Mouse (Mus musculus): ENCODE results near the gene Tmem108. TPM values are rescaled to one million over a fixed set of nuclear protein-coding genes. Genes with fewer than 3 reads are reported as not detected.

The Tmem108 gene
- polyA plus RNA-seq, 1 experiment from 2014 or later: 13.2 TPM

- no peaks in the 10 kb centered on the region for H3K27me3 ChIP-seq (ENCODE audit: control insufficient read depth, insufficient read depth, low read length)
- H3K9me3 ChIP-seq (ENCODE audit: control insufficient read depth, low read length): no peaks in the 10 kb centered on the region
- 62% methylated on average over 4 of the region's 4 CpGs for WGBS
- H3K4me2 ChIP-seq (replicated peaks; ENCODE audit: low read depth, low read length): no peak overlapping the region
- ATAC-seq (ENCODE audit: low FRiP score): no peak
- no peak overlapping the region for H3K9ac ChIP-seq (ENCODE audit: low read depth, low read length)
- H3K4me3 ChIP-seq (ENCODE audit: low read depth, low read length): no peak overlapping the region
- no peak overlapping the region for H3K27ac ChIP-seq (ENCODE audit: low read depth, low read length)
- no peaks in the 10 kb centered on the region for H3K36me3 ChIP-seq (ENCODE audit: control insufficient read depth, insufficient read depth, low read length)
- peak; percentile 33 for DNase-seq (ENCODE audit: low spot score)
- H3K4me1 ChIP-seq (replicated peaks; ENCODE audit: control insufficient read depth, insufficient read depth, low read length): no peaks in the 10 kb centered on the region
Observed at GRCm38 (mm10) chr9:103701448-103701847, 60.2 kb downstream of the Tmem108 start.

- no peak for ATAC-seq (ENCODE audit: low FRiP score)
- H3K4me1 ChIP-seq (replicated peaks; ENCODE audit: control insufficient read depth, insufficient read depth, low read length): no peaks in the 10 kb centered on the region
- 92% methylated on average over 1 of the region's 1 CpGs for WGBS
Observed at GRCm38 (mm10) chr9:103700240-103700639, 61.4 kb downstream of the Tmem108 start.

GRCm38 (mm10) chr9:103696967-103697366 is 64.7 kb downstream of the Tmem108 start:
- ATAC-seq (ENCODE audit: low FRiP score): no peak
- H3K9me3 ChIP-seq (ENCODE audit: control insufficient read depth, low read length): no peaks in the 10 kb centered on the region
- no peak overlapping the region for H3K27ac ChIP-seq (ENCODE audit: low read depth, low read length)
- H3K4me2 ChIP-seq (replicated peaks; ENCODE audit: low read depth, low read length): no peak overlapping the region
- no peak for DNase-seq (ENCODE audit: low spot score)
- no peaks in the 10 kb centered on the region for H3K4me1 ChIP-seq (replicated peaks; ENCODE audit: control insufficient read depth, insufficient read depth, low read length)
- WGBS: 84% methylated on average over 6 of the region's 6 CpGs
- H3K9ac ChIP-seq (ENCODE audit: low read depth, low read length): no peak overlapping the region
- no peaks in the 10 kb centered on the region for H3K27me3 ChIP-seq (ENCODE audit: control insufficient read depth, insufficient read depth, low read length)
- H3K4me3 ChIP-seq (ENCODE audit: low read depth, low read length): no peak overlapping the region
- no peaks in the 10 kb centered on the region for H3K36me3 ChIP-seq (ENCODE audit: control insufficient read depth, insufficient read depth, low read length)

More at GRCm38 (mm10) chr9:103700240-103700639, 61.4 kb downstream of the Tmem108 start:
- H3K9ac ChIP-seq (ENCODE audit: low read depth, low read length): no peak overlapping the region
- no peaks in the 10 kb centered on the region for H3K9me3 ChIP-seq (ENCODE audit: control insufficient read depth, low read length)
- DNase-seq (ENCODE audit: low spot score): no peak
- H3K36me3 ChIP-seq (ENCODE audit: control insufficient read depth, insufficient read depth, low read length): no peaks in the 10 kb centered on the region
- H3K4me2 ChIP-seq (replicated peaks; ENCODE audit: low read depth, low read length): no peak overlapping the region
- H3K4me3 ChIP-seq (ENCODE audit: low read depth, low read length): no peak overlapping the region
- no peaks in the 10 kb centered on the region for H3K27me3 ChIP-seq (ENCODE audit: control insufficient read depth, insufficient read depth, low read length)
- no peak overlapping the region for H3K27ac ChIP-seq (ENCODE audit: low read depth, low read length)

- H3K9me3 ChIP-seq (ENCODE audit: control insufficient read depth, low read length): no peaks in the 10 kb centered on the region
- ATAC-seq (ENCODE audit: low FRiP score) (no peak), DNase-seq (ENCODE audit: low spot score) (no peak)
- no peak overlapping the region for H3K4me2 ChIP-seq (replicated peaks; ENCODE audit: low read depth, low read length)
- no peak overlapping the region for H3K27ac ChIP-seq (ENCODE audit: low read depth, low read length)
- H3K27me3 ChIP-seq (ENCODE audit: control insufficient read depth, insufficient read depth, low read length): no peaks in the 10 kb centered on the region
- H3K4me1 ChIP-seq (replicated peaks; ENCODE audit: control insufficient read depth, insufficient read depth, low read length): no peaks in the 10 kb centered on the region
- no peaks in the 10 kb centered on the region for H3K36me3 ChIP-seq (ENCODE audit: control insufficient read depth, insufficient read depth, low read length)
- no peak overlapping the region for H3K9ac ChIP-seq (ENCODE audit: low read depth, low read length)
- no peak overlapping the region for H3K4me3 ChIP-seq (ENCODE audit: low read depth, low read length)
Observed at GRCm38 (mm10) chr9:103693826-103694225, 67.8 kb downstream of the Tmem108 start.

GRCm38 (mm10) chr9:103692699-103693098 is 68.9 kb downstream of the Tmem108 start:
- no peak for ATAC-seq (ENCODE audit: low FRiP score)
- no peak overlapping the region for H3K27ac ChIP-seq (ENCODE audit: low read depth, low read length)

GRCm38 (mm10) chr9:103691847-103692246 is 69.8 kb downstream of the Tmem108 start:
- DNase-seq (ENCODE audit: low spot score) (no peak), ATAC-seq (ENCODE audit: low FRiP score) (no peak)
- 92% methylated on average over 9 of the region's 9 CpGs for WGBS
- Histone ChIP-seq H3K27me3 (ENCODE audit: control insufficient read depth, insufficient read depth, low read length) (no peaks in the 10 kb centered on the region), H3K4me2 (replicated peaks; ENCODE audit: low read depth, low read length) (no peak overlapping the region), H3K4me1 (replicated peaks; ENCODE audit: control insufficient read depth, insufficient read depth, low read length) (no peaks in the 10 kb centered on the region), H3K9me3 (ENCODE audit: control insufficient read depth, low read length) (no peaks in the 10 kb centered on the region), H3K9ac (ENCODE audit: low read depth, low read length) (no peak overlapping the region), H3K27ac (ENCODE audit: low read depth, low read length) (no peak overlapping the region), H3K4me3 (ENCODE audit: low read depth, low read length) (no peak overlapping the region), H3K36me3 (ENCODE audit: control insufficient read depth, insufficient read depth, low read length) (no peaks in the 10 kb centered on the region)

More at GRCm38 (mm10) chr9:103692699-103693098, 68.9 kb downstream of the Tmem108 start:
- Histone ChIP-seq H3K27me3 (ENCODE audit: control insufficient read depth, insufficient read depth, low read length) (no peaks in the 10 kb centered on the region), H3K9me3 (ENCODE audit: control insufficient read depth, low read length) (no peaks in the 10 kb centered on the region), H3K36me3 (ENCODE audit: control insufficient read depth, insufficient read depth, low read length) (no peaks in the 10 kb centered on the region), H3K4me2 (replicated peaks; ENCODE audit: low read depth, low read length) (no peak overlapping the region), H3K4me3 (ENCODE audit: low read depth, low read length) (no peak overlapping the region), H3K9ac (ENCODE audit: low read depth, low read length) (no peak overlapping the region), H3K4me1 (replicated peaks; ENCODE audit: control insufficient read depth, insufficient read depth, low read length) (no peaks in the 10 kb centered on the region)
- peak; percentile 23 for DNase-seq (ENCODE audit: low spot score)
- WGBS: 72% methylated on average over 4 of the region's 4 CpGs

- H3K36me3 ChIP-seq (ENCODE audit: control insufficient read depth, insufficient read depth, low read length): no peaks in the 10 kb centered on the region
- no peak overlapping the region for H3K27ac ChIP-seq (ENCODE audit: low read depth, low read length)
- 54% methylated on average over 3 of the region's 3 CpGs for WGBS
- DNase-seq (ENCODE audit: low spot score) (no peak), ATAC-seq (ENCODE audit: low FRiP score) (no peak)
- H3K4me1 ChIP-seq (replicated peaks; ENCODE audit: control insufficient read depth, insufficient read depth, low read length): no peaks in the 10 kb centered on the region
- H3K9ac ChIP-seq (ENCODE audit: low read depth, low read length): no peak overlapping the region
- H3K27me3 ChIP-seq (ENCODE audit: control insufficient read depth, insufficient read depth, low read length): no peaks in the 10 kb centered on the region
- H3K9me3 ChIP-seq (ENCODE audit: control insufficient read depth, low read length): no peaks in the 10 kb centered on the region
- no peak overlapping the region for H3K4me3 ChIP-seq (ENCODE audit: low read depth, low read length)
- no peak overlapping the region for H3K4me2 ChIP-seq (replicated peaks; ENCODE audit: low read depth, low read length)
Observed at GRCm38 (mm10) chr9:103690446-103690845, 71.2 kb downstream of the Tmem108 start.

GRCm38 (mm10) chr9:103689697-103690096 is 71.9 kb downstream of the Tmem108 start:
- Histone ChIP-seq H3K4me3 (ENCODE audit: low read depth, low read length) (no peak overlapping the region), H3K9ac (ENCODE audit: low read depth, low read length) (no peak overlapping the region), H3K36me3 (ENCODE audit: control insufficient read depth, insufficient read depth, low read length) (no peaks in the 10 kb centered on the region), H3K27me3 (ENCODE audit: control insufficient read depth, insufficient read depth, low read length) (no peaks in the 10 kb centered on the region), H3K9me3 (ENCODE audit: control insufficient read depth, low read length) (no peaks in the 10 kb centered on the region), H3K27ac (ENCODE audit: low read depth, low read length) (no peak overlapping the region), H3K4me1 (replicated peaks; ENCODE audit: control insufficient read depth, insufficient read depth, low read length) (no peaks in the 10 kb centered on the region), H3K4me2 (replicated peaks; ENCODE audit: low read depth, low read length) (no peak overlapping the region)
- WGBS: 82% methylated on average over 7 of the region's 7 CpGs
- no peak for ATAC-seq (ENCODE audit: low FRiP score)
- DNase-seq (ENCODE audit: low spot score): no peak

- Histone ChIP-seq H3K9ac (ENCODE audit: low read depth, low read length) (no peak overlapping the region), H3K27ac (ENCODE audit: low read depth, low read length) (no peak overlapping the region), H3K36me3 (ENCODE audit: control insufficient read depth, insufficient read depth, low read length) (no peaks in the 10 kb centered on the region), H3K4me3 (ENCODE audit: low read depth, low read length) (no peak overlapping the region), H3K9me3 (ENCODE audit: control insufficient read depth, low read length) (no peaks in the 10 kb centered on the region), H3K4me1 (replicated peaks; ENCODE audit: control insufficient read depth, insufficient read depth, low read length) (no peaks in the 10 kb centered on the region), H3K4me2 (replicated peaks; ENCODE audit: low read depth, low read length) (no peak overlapping the region), H3K27me3 (ENCODE audit: control insufficient read depth, insufficient read depth, low read length) (no peaks in the 10 kb centered on the region)
- 85% methylated on average over 10 of the region's 10 CpGs for WGBS
- no peak for DNase-seq (ENCODE audit: low spot score)
- no peak for ATAC-seq (ENCODE audit: low FRiP score)
Observed at GRCm38 (mm10) chr9:103689006-103689405, 72.6 kb downstream of the Tmem108 start.

Measured in hindbrain, embryonic 11.5 days (tissue).